Mouse (Mus musculus) right cerebral cortex, postnatal 14 days (tissue): Measurements from ENCODE around the gene Ceacam1.
"Not testable (repeated sequence)": the region's sequence is repeated elsewhere in the genome, so short reads cannot be mapped to it uniquely, and the experiment has no call there.

ENCODE experiments used
- DNase-seq: peaks from one replicate; pipeline ENCODE4 v3.0.0; 2022

The Ceacam1 gene

DNA sequence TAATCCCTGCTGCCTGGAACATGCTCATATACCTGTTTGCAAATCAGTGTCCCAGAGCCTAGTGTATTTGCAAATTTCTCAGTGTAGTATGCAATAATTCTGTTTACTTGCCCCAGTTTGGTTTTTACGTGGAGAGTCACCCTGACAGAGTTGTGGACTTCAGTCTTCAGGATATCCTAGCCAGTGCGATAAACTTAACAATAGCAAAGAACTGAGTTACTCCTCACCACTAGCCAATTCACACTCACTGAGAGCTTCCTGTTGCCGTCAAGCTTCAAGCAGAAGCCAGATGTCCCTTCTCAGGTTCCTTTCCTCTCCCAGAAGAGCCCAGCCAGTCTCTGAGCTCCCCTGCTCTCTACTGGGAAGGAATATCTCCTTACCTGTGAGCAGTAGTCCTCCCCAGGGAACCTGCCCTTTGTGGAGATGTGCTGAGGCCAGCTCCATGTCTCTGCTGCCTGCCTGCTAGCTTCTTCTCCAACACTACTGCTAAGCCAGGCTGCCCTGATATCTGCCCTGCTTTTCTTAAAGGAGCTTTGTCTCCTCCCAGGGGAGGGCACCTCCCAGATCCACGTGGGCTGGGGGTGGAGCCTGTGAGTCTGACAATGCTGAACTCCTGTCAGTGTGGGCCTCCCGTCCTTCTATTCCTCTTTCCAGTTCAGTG, at the start of gene Ceacam1:
Ceacam1 (minus strand) TSS at position 513 of the 661 bp plus-strand sequence.
- DNase-seq: peak; percentile 13

DNA sequence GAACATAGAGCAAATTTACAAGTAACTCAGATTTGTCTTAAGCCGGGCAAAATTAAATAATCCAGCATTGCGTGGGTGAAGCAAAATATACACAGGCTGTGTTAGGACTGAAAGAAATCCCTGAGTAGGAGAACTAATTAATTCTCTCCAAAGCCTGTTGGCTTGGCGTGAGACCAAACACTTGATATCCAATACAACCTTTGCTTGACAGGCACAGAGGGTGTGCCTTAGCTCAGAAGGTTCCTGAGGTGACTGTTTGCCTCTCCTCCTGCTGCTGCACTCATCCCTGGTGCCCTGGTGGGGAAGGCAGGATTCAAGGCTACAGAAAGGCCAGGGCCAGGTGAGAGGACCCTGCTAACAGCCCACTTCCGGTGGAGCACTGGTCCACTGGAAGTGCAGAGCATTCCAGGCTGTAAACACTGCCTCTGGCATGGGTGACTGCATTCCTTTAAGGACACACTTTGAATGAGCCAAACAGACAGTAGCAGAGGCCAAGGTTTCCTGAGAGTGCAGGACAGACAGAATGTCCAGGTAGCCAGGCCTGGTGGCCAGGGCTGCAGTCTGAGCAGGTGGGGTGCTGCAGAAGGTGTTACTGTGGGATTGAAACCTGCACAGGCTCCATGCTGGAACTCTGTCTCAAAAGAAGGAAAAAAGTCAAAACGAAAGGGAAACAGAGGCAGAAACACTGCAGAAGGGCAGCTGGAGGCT, 38.8 kb upstream of the Ceacam1 start:
- DNase-seq: not testable (repeated sequence)

DNA sequence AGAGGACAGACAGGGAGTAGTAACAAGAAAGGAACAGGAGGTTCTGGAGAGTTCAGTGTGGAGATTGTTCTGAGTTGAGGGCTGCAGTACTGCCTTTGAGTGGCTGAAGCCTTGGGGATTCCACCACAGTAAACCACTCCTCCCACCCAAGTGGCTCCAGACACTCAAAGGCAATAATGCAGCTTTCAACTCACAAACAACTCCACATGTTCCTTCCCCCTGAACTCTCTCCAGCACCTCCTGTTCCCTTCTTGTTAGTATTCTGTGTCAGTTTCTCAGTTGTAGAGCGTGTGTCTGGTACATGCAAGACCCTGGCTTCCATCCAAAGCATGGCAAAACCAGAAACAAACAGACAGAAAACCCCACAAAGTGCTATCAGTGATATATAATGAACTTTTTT, 38.3 kb upstream of the Ceacam1 start:
- DNase-seq: not testable (repeated sequence)

DNA sequence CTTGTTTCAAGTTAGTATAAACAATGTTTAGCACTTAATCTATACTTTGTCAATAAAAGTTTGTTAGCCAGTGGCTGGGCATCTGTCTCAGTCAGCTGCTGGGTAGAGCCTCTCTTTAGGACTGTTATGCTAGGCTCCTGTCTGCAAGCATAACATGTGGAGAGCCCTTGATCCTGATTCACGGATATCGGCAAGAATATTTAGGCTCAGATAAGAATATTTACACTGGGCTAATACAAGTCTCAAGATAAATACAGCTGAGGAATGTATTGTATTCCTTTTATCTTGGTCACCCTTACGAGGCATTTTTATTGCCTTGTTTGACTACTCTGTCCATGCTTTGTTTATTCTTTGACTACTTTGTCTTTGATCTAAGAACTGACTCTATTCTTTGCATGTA, 32.5 kb upstream of the Ceacam1 start:
- DNase-seq: no peak

DNA sequence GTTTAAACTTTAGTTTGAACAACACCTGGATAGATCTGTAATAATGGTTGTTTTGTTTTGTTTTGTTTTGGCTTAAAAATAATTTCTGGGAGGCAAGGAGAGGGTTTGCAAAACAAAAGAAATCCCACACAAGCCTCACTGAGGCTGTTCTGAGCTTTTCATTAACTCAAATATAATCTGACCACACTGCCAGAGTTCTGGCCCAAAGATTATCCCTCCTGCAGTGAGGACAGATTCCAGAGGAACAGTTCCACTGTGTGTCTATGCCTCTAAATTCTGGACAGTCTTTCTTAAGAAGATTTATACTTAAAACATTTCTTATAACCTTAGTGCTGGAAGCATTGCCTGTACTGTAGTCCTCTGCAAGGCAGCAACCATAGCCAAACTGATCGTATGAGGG, 17.2 kb upstream of the Ceacam1 start:
- no peak for DNase-seq

DNA sequence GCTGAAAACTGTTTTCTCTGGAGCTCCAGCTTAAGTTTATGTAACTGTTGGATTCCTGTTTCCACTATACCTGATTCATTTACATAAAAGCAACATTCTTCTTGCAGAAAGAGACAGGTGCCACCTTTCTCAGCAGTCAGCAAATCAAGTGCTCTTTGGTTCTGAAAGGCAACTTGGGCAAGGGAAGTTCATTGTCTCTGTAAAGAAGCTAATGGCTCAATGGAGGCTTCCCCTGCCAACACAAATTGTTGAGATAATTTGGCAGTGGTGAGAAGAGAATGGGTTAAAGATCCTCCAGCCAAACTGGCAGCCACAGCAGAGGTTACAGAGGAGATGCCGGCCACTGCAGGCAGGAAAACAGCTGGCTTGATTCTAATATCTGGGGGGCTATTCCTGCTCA, 13.3 kb upstream of the Ceacam1 start:
- not testable (repeated sequence) for DNase-seq

DNA sequence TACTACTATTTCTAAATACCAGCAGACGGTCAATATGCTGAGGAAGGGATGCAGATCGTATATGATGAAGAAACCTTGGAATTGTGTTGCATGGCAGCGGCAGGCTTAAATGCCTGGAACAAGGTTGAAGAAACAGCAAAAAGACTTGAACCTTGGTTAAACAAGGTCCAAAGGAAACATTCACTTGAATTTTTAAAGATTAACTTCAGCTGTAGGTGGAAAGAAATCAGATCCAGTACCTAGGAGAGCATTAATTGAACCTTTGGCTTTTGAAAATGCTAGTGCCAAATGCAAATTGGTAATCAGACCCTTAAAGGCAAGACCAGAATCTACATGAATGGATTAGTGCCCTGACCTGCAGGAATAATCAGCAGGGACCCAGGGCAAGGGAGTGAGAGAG, 12.0 kb upstream of the Ceacam1 start:
- not testable (repeated sequence) for DNase-seq

DNA sequence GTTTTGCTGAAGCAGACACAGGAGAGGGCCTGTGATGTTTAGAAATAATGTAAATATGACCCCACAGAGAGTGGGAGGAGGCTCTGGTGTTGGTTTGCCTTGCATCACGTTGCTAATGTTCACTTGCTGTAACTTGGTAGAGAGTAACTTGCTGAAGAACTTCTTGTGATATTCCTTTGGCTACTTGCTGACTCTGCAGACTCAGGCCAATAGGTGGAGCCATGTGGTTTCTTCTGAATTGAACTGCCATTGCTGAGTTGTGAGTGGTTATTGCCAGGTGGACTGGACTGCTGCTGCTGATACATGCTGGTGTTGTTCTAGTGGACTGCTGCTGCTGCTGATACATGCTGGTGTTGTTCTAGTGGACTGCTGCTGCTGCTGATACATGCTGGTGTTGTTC, 8.8 kb upstream of the Ceacam1 start:
- no peak for DNase-seq

DNA sequence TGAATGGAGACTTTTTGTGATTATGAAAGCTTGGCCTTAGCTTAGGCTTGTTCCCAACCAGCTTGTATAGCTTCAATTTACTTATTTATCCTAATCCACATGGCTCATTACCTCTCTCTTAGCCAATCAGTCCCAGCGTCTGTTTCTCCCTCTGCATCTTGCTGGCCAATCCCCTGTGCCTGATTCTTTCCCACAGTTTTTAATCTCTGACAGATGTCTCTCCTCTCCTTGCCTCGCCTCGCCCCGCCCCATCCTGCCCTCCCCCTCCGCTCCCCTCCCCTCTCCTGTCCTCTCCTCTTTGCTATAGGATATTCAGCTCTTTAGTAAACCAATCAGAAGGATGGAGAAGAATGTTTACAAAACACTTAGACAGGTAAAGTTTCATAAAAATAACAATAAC, 7.7 kb upstream of the Ceacam1 start:
- no peak for DNase-seq

DNA sequence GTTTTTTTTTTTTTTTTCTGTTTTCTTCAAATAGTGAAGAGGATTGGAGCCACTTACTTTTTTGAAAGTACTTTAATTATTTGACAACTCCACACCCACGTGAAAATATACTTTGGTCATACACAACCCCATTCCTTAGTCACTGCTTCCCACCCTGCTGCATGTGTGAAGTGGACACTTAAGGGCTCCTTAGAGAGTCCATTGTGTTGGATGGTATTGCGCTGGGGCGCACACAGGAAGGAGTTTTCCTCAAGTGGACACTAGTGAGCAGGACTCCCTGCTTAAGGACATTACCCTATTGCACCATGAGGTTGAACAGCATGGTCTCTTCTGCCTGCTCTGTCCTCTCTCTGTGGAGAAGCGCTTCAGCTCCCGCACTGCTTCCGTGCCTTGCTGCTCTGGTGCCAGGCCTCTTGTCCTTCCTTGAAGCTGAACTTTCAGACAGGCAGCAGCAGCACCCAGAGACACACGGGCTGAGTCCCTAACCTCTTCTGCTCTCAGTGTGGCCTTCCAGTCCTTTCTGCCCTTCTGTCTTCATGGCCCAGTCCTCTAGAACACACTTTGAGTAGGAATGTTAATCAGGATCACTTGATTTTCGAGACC, 5.8 kb upstream of the Ceacam1 start:
- DNase-seq: no peak

DNA sequence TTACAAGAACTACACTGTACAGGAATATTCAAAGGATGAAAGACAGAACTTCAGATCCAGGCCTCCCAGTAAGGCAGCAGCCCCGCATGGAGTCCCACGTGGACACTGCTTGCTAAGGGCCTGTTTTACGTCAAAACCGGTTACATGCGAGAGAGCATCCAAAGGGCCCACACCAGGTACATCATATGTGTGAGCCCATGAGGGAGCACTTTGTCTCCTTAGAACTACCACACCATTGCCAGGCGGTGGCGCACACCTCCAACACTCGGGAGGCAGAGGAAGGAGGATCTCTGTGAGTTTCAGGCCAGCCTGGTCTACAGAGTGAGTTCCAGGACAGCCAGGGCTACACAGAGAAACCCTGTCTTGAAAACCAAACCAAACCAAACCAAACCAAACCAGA, 3.4 kb upstream of the Ceacam1 start:
- DNase-seq: not testable (repeated sequence)

DNA sequence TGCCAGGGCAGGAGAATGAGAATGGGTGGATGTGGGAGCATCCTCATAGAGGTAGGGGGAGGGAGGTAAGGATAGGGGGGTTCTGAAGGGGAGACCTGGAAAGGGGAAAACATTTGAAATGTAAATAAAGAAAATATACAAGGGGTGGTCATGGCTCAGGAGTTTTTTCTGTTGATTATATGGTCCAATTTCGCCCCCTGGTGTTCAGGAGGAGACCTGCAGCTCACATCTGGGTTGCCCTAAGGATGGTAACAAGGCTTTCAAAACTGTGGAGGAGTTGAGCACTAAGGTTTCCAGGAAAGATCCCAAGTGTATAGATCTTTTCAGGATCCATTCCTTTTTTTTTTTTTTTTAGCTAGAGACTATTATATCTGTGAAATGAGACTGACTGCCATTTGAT, 2.0 kb upstream of the Ceacam1 start:
- DNase-seq: no peak

DNA sequence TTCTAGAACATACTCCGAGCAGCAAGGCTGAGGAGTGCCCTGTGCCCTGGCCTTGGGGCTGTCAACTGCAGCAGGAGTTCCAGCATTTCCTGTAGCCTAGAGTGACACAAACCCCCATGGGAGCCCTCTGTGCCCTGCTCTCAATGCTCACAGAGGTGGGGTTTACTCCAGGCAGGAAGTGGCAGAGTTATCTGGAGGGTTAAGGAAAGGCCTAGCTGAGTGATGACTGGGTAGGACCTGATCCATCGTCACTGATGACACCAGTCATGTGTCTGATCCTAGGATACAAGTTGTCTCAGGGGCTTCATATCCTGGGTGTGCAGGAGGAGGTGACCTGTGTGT, 320 bp upstream of the Ceacam1 start:
- DNase-seq: not testable (repeated sequence)

DNA sequence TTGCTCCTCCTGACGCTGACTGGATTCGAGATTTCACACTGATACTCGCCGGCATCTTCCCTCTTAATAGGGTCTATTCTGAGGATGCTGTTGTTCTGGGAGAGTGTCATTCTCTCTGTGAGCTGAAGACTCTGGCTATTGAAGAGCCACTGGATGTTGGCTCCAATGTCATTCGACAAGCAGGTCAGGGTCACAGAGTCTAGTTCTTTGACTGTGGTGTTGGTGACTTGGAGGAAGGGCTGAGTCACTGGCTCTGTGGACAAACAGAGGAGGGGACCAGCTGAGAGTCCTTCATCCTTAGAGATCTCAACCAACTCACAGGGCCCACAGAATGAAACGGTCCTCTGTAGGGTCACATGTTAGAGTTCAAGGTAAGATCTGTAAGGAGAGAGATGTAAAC, 5.6 kb downstream of the Ceacam1 start:
- DNase-seq: not testable (repeated sequence)

DNA sequence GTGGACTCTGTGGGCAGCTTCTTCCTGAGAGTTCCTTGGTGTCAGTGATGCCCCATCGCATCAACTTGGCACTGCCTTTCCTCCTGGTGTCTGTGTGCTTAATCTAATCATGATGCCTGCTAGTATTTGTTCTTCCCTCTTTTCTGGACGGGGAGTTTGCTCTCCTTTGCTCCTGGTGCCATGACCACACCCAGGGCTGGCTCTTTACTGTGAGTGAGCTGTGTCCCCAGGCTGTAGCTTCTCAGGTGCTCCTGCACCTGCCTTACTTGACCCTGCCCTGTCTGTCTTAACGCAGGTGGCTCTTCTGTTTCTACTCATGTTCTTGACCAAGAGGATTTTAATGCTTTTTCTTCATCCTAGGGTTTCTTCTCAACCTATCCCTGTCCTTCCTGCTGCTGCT, 11.8 kb downstream of the Ceacam1 start:
- not testable (repeated sequence) for DNase-seq

DNA sequence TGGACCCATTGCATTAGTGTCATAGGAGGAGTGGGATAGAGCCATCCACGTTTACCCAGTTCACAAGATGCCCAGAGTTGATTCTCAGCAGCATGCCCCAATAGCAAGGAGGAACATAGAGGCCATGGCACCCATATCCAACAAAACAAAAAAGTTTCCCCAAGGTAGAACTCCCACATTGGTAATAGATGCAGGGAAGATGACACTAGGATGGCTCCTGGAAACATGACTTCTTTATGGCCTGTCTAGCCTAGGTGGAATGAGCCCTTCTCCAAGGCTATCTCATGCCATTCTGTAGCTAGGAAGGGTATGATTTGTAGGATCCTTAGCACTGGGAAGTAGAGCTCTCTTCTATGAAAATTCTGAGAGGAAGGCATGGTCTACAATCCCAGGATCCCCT, 12.4 kb downstream of the Ceacam1 start:
- DNase-seq: no peak

DNA sequence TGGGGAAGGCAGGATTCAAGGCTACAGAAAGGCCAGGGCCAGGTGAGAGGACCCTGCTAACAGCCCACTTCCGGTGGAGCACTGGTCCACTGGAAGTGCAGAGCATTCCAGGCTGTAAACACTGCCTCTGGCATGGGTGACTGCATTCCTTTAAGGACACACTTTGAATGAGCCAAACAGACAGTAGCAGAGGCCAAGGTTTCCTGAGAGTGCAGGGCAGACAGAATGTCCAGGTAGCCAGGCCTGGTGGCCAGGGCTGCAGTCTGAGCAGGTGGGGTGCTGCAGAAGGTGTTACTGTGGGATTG, 15.4 kb downstream of the Ceacam1 start:
- not testable (repeated sequence) for DNase-seq

DNA sequence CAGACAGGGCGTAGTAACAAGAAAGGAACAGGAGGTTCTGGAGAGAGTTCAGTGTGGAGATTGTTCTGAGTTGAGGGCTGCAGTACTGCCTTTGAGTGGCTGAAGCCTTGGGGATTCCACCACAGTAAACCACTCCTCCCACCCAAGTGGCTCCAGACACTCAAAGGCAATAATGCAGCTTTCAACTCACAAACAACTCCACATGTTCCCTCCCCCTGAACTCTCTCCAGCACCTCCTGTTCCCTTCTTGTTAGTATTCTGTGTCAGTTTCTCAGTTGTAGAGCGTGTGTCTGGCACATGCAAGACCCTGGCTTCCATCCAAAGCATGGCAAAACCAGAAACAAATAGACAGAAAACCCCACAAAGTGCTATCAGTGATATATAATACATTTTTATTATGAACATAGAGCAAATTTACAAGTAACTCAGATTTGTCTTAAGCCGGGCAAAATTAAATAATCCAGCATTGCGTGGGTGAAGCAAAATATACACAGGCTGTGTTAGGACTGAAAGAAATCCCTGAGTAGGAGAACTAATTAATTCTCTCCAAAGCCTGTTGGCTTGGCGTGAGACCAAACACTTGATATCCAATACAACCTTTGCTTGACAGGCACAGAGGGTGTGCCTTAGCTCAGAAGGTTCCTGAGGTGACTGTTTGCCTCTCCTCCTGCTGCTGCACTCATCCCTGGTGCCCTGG, 15.9 kb downstream of the Ceacam1 start:
- not testable (repeated sequence) for DNase-seq

DNA sequence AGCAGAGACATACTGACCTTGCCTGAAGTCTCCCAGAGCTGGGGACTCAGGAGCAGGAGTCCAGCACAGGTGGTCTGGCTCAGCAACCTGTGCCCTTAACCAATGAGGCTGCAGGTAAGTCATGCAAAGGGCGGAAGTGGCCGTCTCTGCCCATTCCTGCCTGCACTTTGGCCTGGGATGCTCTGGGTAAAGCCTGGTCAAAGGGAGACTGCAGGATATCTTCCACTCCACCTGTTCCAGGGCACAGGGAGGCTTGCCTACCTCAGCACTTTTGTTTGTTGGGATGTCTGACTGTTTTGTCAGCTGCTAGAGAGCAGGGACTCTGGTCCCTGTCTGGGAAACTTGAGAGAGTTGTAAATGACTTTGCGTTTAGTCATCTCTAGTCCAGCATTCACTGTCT, 25.3 kb downstream of the Ceacam1 start:
- no peak for DNase-seq

DNA sequence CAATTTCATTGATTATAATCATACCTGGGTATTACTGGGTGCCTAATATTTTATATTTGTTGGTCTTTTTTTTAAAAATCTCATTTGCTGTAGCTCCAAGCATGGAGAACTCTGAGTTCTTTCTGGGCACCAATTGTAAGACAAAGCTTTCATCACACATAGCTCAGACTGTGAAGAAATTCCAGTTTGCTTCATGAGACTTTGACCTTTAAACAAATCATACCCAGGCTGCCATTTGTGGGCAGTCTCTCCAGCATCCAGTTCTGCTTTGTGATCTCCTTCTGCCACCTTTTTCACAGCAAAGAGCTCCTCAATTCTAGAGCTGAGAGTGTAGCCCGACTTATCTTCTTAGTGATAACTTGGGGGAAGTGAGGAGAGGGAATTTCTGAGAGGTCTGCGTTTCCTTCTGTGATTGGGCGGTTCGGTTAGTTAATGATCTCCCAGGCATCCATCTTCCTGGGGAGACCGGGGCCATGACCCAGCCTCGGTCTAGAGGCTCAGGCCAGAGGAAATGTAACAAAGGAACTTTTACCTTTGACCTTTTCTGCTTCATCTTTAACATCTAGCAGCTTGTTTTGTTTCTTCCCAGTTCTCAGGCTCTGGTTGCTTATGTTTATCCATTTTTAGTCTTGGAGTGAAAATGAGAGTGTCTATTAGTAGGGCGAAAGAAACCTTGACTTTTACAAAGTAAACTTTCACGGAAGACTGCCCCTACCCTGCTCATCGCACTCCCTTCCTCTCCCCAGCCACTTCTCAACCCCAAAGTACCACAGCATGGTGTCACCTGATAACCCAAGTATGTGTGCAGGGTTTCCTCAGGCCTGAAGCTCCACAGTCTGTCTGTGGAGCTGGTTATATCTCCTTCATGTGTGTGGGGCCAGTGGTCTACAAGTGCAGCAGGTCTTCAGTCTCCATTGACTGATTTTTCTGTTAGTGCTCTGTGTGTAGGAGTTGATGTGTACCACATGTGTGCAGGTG, 27.2 kb downstream of the Ceacam1 start:
- no peak for DNase-seq

DNA sequence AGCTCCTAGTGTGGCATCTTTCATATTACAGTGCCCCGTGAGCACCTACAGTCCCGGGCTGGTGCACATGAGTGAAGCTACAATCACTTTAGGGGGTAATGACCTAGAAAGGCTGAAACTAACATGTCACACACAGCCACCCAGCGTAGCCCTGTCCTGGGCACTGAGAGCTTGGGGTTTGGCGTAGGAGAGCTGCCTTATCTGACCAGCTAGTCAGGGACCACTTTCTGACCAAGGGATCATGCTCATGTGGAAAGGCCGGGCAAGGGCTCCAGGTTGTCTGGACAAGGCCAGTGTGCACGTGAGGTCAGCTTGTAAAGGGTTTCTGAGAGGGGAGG, 36.6 kb downstream of the Ceacam1 start:
- DNase-seq: no peak

DNA sequence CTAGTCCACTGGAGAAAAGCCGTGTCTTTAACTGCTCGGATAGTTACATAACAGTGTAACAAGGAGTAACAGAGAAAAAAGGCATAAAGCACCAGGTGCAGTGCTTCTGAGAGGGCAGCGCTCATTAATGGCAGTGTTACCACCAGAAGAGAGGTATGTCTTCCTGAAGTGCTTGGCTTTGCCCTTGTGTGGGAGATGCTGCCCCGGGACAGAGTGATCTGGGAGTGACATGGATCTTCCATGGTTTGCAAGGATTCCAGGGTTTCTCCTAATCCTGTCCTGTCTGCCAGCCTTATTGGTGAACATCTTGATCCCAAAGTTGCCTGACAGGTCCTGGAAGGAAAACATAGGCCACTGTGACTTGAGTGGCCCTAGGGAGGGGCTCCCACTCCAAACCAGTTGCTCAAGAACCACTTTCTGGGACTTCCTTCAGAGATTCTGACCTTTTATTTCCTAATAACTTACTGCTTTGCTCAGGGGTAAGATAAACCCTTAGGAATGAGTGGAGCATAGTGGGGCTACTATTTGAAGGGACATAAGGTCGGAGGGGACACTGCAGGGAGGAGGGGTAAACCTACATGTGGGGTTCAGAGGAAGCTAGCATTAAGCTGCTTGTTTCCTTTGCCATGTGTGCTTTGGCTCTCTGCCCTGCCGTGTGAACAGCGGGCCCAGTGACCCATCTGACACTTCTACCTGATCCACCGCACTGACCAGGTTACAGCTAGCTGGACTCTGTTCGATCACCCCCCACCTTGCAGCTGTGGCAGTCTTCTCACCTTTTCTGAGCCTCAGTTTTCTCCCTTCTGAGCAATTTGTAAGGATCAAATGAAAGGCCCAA, 37.2 kb downstream of the Ceacam1 start:
- no peak for DNase-seq
